Mouse (Mus musculus): ENCODE measurements around the gene Myocd.

- TF ChIP-seq EP300 (IDR thresholded peaks at IDR 0.05) (no peak), CTCF (IDR thresholded peaks at IDR 0.05) (no peak)
These were observed 99.6 kb downstream of the Myocd start for GRCm38 (mm10) chr11:65170121-65170750.
